Mouse (Mus musculus): ENCODE measurements at regions not wholly inside any gene's neighbourhood (a gene's known extent, or its start where the extent isn't known, plus 50 kb on each side); places are given as distances from the start of the nearest gene placed in this dataset.
"Not testable (repeated sequence)": the region's sequence is repeated elsewhere in the genome, so short reads cannot be mapped to it uniquely, and the experiment has no call there.

- Histone ChIP-seq H3K9me3 (replicated peaks) (no peaks in the 10 kb centered on the region), H3K27ac (no peak overlapping the region), H3K4me1 (no peaks in the 10 kb centered on the region), H3K9ac (no peak overlapping the region), H3K36me3 (no peaks in the 10 kb centered on the region), H3K4me2 (no peak overlapping the region), H3K27me3 (no peaks in the 10 kb centered on the region), H3K4me3 (replicated peaks) (no peak overlapping the region)
- no peak for ATAC-seq (replicated peaks; ENCODE audit: low FRiP score)
Measured at GRCm38 (mm10) chr1:80969927-80970326, 106.8 kb upstream of the Nyap2 start.

- no peak overlapping the region for H3K4me2 ChIP-seq
- no peak overlapping the region for H3K9ac ChIP-seq
- no peaks in the 10 kb centered on the region for H3K9me3 ChIP-seq (replicated peaks)
- no peaks in the 10 kb centered on the region for H3K27me3 ChIP-seq
- H3K4me1 ChIP-seq = no peaks in the 10 kb centered on the region
- H3K27ac ChIP-seq = no peak overlapping the region
- H3K36me3 ChIP-seq = no peaks in the 10 kb centered on the region
- no peak for ATAC-seq (replicated peaks; ENCODE audit: low FRiP score)
- WGBS = 86% methylated on average over 1 of the region's 1 CpGs
- no peak overlapping the region for H3K4me3 ChIP-seq (replicated peaks)
Measured at GRCm38 (mm10) chr1:80969194-80969593, 107.6 kb upstream of the Nyap2 start.

GRCm38 (mm10) chr1:80965792-80966191 lies 111.0 kb upstream of the Nyap2 start:
- no peak overlapping the region for H3K9ac ChIP-seq
- H3K36me3 ChIP-seq = no peaks in the 10 kb centered on the region
- H3K9me3 ChIP-seq (replicated peaks) = no peaks in the 10 kb centered on the region
- WGBS = 77% methylated on average over 2 of the region's 2 CpGs
- no peak for ATAC-seq (replicated peaks; ENCODE audit: low FRiP score)
- H3K4me2 ChIP-seq = no peak overlapping the region
- H3K27ac ChIP-seq = no peak overlapping the region
- no peaks in the 10 kb centered on the region for H3K27me3 ChIP-seq
- H3K4me1 ChIP-seq = no peaks in the 10 kb centered on the region
- H3K4me3 ChIP-seq (replicated peaks) = no peak overlapping the region

- Histone ChIP-seq H3K4me1 (no peaks in the 10 kb centered on the region), H3K27ac (no peak overlapping the region), H3K4me2 (no peak overlapping the region), H3K27me3 (no peaks in the 10 kb centered on the region), H3K4me3 (replicated peaks) (no peak overlapping the region), H3K36me3 (no peaks in the 10 kb centered on the region), H3K9ac (no peak overlapping the region), H3K9me3 (replicated peaks) (no peaks in the 10 kb centered on the region)
- 85% methylated on average over 5 of the region's 5 CpGs for WGBS
- ATAC-seq (replicated peaks; ENCODE audit: low FRiP score) = no peak
Measured at GRCm38 (mm10) chr1:80964376-80964775, 112.4 kb upstream of the Nyap2 start.

- Histone ChIP-seq H3K4me3 (replicated peaks) (no peak overlapping the region), H3K9ac (no peak overlapping the region), H3K4me1 (no peaks in the 10 kb centered on the region), H3K27me3 (no peaks in the 10 kb centered on the region), H3K9me3 (replicated peaks) (no peaks in the 10 kb centered on the region), H3K27ac (no peak overlapping the region), H3K36me3 (no peaks in the 10 kb centered on the region), H3K4me2 (no peak overlapping the region)
- 76% methylated on average over 1 of the region's 1 CpGs for WGBS
- no peak for ATAC-seq (replicated peaks; ENCODE audit: low FRiP score)
Measured at GRCm38 (mm10) chr1:80963838-80964237, 112.9 kb upstream of the Nyap2 start.

GRCm38 (mm10) chr1:80950406-80950805 lies 126.3 kb upstream of the Nyap2 start:
- H3K9me3 ChIP-seq (replicated peaks) = no peaks in the 10 kb centered on the region
- no peak overlapping the region for H3K4me3 ChIP-seq (replicated peaks)
- WGBS = 78% methylated on average over 4 of the region's 4 CpGs
- H3K4me2 ChIP-seq = no peak overlapping the region
- no peaks in the 10 kb centered on the region for H3K27me3 ChIP-seq
- H3K27ac ChIP-seq = no peak overlapping the region
- no peaks in the 10 kb centered on the region for H3K36me3 ChIP-seq
- no peak for ATAC-seq (replicated peaks; ENCODE audit: low FRiP score)
- no peak overlapping the region for H3K9ac ChIP-seq
- H3K4me1 ChIP-seq = no peaks in the 10 kb centered on the region

- not testable (repeated sequence) for ATAC-seq (replicated peaks; ENCODE audit: low FRiP score); H3K9me3 ChIP-seq (replicated peaks); H3K36me3 ChIP-seq; H3K27ac ChIP-seq; H3K4me3 ChIP-seq (replicated peaks); H3K4me2 ChIP-seq; H3K27me3 ChIP-seq; H3K9ac ChIP-seq; H3K4me1 ChIP-seq
Measured at GRCm38 (mm10) chr1:80946049-80946448, 130.7 kb upstream of the Nyap2 start.

- Histone ChIP-seq H3K9ac (no peak overlapping the region), H3K4me1 (no peaks in the 10 kb centered on the region), H3K27ac (no peak overlapping the region), H3K36me3 (no peaks in the 10 kb centered on the region), H3K27me3 (no peaks in the 10 kb centered on the region), H3K4me2 (no peak overlapping the region), H3K9me3 (replicated peaks) (no peaks in the 10 kb centered on the region), H3K4me3 (replicated peaks) (no peak overlapping the region)
- WGBS = 84% methylated on average over 4 of the region's 4 CpGs
- ATAC-seq (replicated peaks; ENCODE audit: low FRiP score) = no peak
Measured at GRCm38 (mm10) chr1:80939372-80939771, 137.4 kb upstream of the Nyap2 start.

- 83% methylated on average over 4 of the region's 4 CpGs for WGBS
- no peaks in the 10 kb centered on the region for H3K27me3 ChIP-seq
- H3K4me3 ChIP-seq (replicated peaks) = no peak overlapping the region
Measured at GRCm38 (mm10) chr1:80899281-80899680, 141.0 kb upstream of the Dock10 start.

GRCm38 (mm10) chr1:80874140-80874849 lies 116.0 kb upstream of the Dock10 start:
- WGBS = 57% methylated on average over 4 of the region's 4 CpGs
- ATAC-seq (replicated peaks; ENCODE audit: low FRiP score) = no peak

More at GRCm38 (mm10) chr1:80899281-80899680, 141.0 kb upstream of the Dock10 start:
- H3K36me3 ChIP-seq = no peaks in the 10 kb centered on the region
- no peak for ATAC-seq (replicated peaks; ENCODE audit: low FRiP score)
- no peak overlapping the region for H3K4me2 ChIP-seq
- no peaks in the 10 kb centered on the region for H3K9me3 ChIP-seq (replicated peaks)
- H3K4me1 ChIP-seq = no peaks in the 10 kb centered on the region
- no peak overlapping the region for H3K27ac ChIP-seq
- H3K9ac ChIP-seq = no peak overlapping the region

GRCm38 (mm10) chr1:80873596-80873995 lies 115.3 kb upstream of the Dock10 start:
- Histone ChIP-seq H3K9ac (no peak overlapping the region), H3K36me3 (no peaks in the 10 kb centered on the region), H3K4me2 (no peak overlapping the region), H3K27ac (no peak overlapping the region), H3K9me3 (replicated peaks) (no peaks in the 10 kb centered on the region), H3K4me3 (replicated peaks) (no peak overlapping the region), H3K27me3 (no peaks in the 10 kb centered on the region), H3K4me1 (no peaks in the 10 kb centered on the region)
- 67% methylated on average over 2 of the region's 2 CpGs for WGBS
- ATAC-seq (replicated peaks; ENCODE audit: low FRiP score) = no peak

More at GRCm38 (mm10) chr1:80874140-80874849, 116.0 kb upstream of the Dock10 start:
- H3K4me2 ChIP-seq = no peak overlapping the region
- no peak overlapping the region for H3K4me3 ChIP-seq (replicated peaks)
- no peaks in the 10 kb centered on the region for H3K27me3 ChIP-seq
- H3K4me1 ChIP-seq = no peaks in the 10 kb centered on the region
- no peak overlapping the region for H3K27ac ChIP-seq
- H3K36me3 ChIP-seq = no peaks in the 10 kb centered on the region
- no peaks in the 10 kb centered on the region for H3K9me3 ChIP-seq (replicated peaks)
- no peak overlapping the region for H3K9ac ChIP-seq

- no peak overlapping the region for H3K27ac ChIP-seq
- H3K4me3 ChIP-seq (replicated peaks) = no peak overlapping the region
- H3K9ac ChIP-seq = no peak overlapping the region
- no peaks in the 10 kb centered on the region for H3K36me3 ChIP-seq
- H3K9me3 ChIP-seq (replicated peaks) = no peaks in the 10 kb centered on the region
- no peak overlapping the region for H3K4me2 ChIP-seq
- H3K27me3 ChIP-seq = no peaks in the 10 kb centered on the region
- ATAC-seq (replicated peaks; ENCODE audit: low FRiP score) = no peak
- H3K4me1 ChIP-seq = no peaks in the 10 kb centered on the region
Measured at GRCm38 (mm10) chr1:80868805-80869204, 110.5 kb upstream of the Dock10 start.

GRCm38 (mm10) chr1:80856981-80857380 lies 98.7 kb upstream of the Dock10 start:
- no peak overlapping the region for H3K27ac ChIP-seq
- peaks cover 14% of the 10 kb centered on the region for H3K4me1 ChIP-seq
- no peaks in the 10 kb centered on the region for H3K9me3 ChIP-seq (replicated peaks)
- no peak overlapping the region for H3K9ac ChIP-seq
- no peaks in the 10 kb centered on the region for H3K27me3 ChIP-seq
- 78% methylated on average over 2 of the region's 2 CpGs for WGBS
- no peaks in the 10 kb centered on the region for H3K36me3 ChIP-seq
- no peak overlapping the region for H3K4me3 ChIP-seq (replicated peaks)
- ATAC-seq (replicated peaks; ENCODE audit: low FRiP score) = no peak
- H3K4me2 ChIP-seq = no peak overlapping the region

All from kidney, embryonic 15.5 days (tissue).